Mouse (Mus musculus) cerebellum, postnatal 25 days (tissue): ENCODE measurements around the gene Lgals12.

Source experiments
- DNase-seq, 2 experiments: peaks; one replicate each; pipeline ENCODE4 v3.0.0; 2021; ENCODE audit warnings: mixed read lengths in 2 of 2

Lgals12 gene

GRCm38 (mm10) chr19:7606801-7607689 lies at the start of gene Lgals12:
Lgals12 (minus strand) TSS chr19:7607193.
- peak in 1 of 2 experiments; percentile 47 for DNase-seq

GRCm38 (mm10) chr19:7648913-7649666 lies 42.1 kb upstream of the Lgals12 start:
- no peak for DNase-seq

- DNase-seq = no peak
Observed at GRCm38 (mm10) chr19:7633786-7634185, 26.8 kb upstream of the Lgals12 start.

GRCm38 (mm10) chr19:7633021-7633420 lies 26.0 kb upstream of the Lgals12 start:
- DNase-seq = no peak

- DNase-seq = peak; percentile 55 to 80
Observed at GRCm38 (mm10) chr19:7617696-7618095, 10.7 kb upstream of the Lgals12 start.

- DNase-seq = no peak
Observed at GRCm38 (mm10) chr19:7617085-7617484, 10.1 kb upstream of the Lgals12 start.

GRCm38 (mm10) chr19:7616231-7616930 lies 9.4 kb upstream of the Lgals12 start:
- DNase-seq = no peak

- no peak for DNase-seq
Observed at GRCm38 (mm10) chr19:7613151-7613550, 6.2 kb upstream of the Lgals12 start.

- peak; percentile 12 to 32 for DNase-seq
Observed at GRCm38 (mm10) chr19:7611942-7612757, 5.2 kb upstream of the Lgals12 start, which contains the start of gene Hrasls5. Hrasls5 (plus strand) TSS chr19:7612541.

GRCm38 (mm10) chr19:7607690-7608201 lies 753 bp upstream of the Lgals12 start:
- no peak for DNase-seq

- DNase-seq = peak; percentile 38 to 72
Observed at GRCm38 (mm10) chr19:7605930-7606783, 836 bp downstream of the Lgals12 start.

GRCm38 (mm10) chr19:7605013-7605412 lies 2.0 kb downstream of the Lgals12 start:
- DNase-seq = no peak

GRCm38 (mm10) chr19:7604107-7604506 lies 2.9 kb downstream of the Lgals12 start:
- no peak for DNase-seq

- DNase-seq = no peak
Observed at GRCm38 (mm10) chr19:7601551-7601950, 5.4 kb downstream of the Lgals12 start.

- no peak for DNase-seq
Observed at GRCm38 (mm10) chr19:7598481-7598880, 8.5 kb downstream of the Lgals12 start.

GRCm38 (mm10) chr19:7595534-7595933 lies 11.5 kb downstream of the Lgals12 start:
- peak in 1 of 2 experiments; percentile 15 for DNase-seq

- no peak for DNase-seq
Observed at GRCm38 (mm10) chr19:7592018-7592417, 15.0 kb downstream of the Lgals12 start.

- DNase-seq = no peak
Observed at GRCm38 (mm10) chr19:7590795-7591194, 16.2 kb downstream of the Lgals12 start.

- DNase-seq = no peak
Observed at GRCm38 (mm10) chr19:7585764-7586163, 21.2 kb downstream of the Lgals12 start.

GRCm38 (mm10) chr19:7585279-7585678 lies 21.7 kb downstream of the Lgals12 start:
- DNase-seq = peak in 1 of 2 experiments; percentile 9

- DNase-seq = no peak
Observed at GRCm38 (mm10) chr19:7583599-7583998, 23.4 kb downstream of the Lgals12 start.
